Mouse (Mus musculus): ENCODE data around the gene Vwa7. TPM values are rescaled to one million over a fixed set of nuclear protein-coding genes. Genes with fewer than 3 reads are reported as not detected.
"Not testable (repeated sequence)": the region's sequence is repeated elsewhere in the genome, so short reads cannot be mapped to it uniquely, and the experiment has no call there.

Gene Vwa7
- total and polyA plus RNA-seq, 3 experiments, result 0.60 to 3.5 (median 1.5) TPM

- Histone ChIP-seq H3K27me3 (ENCODE audit: insufficient read depth, low read length) (peaks cover 3% of the 10 kb centered on the region; the same call in 1 of the 2 replicates), H3K4me3 (ENCODE audit: low read depth, low read length) (peak overlapping the region; percentile 76), H3K4me1 (ENCODE audit: insufficient read depth, low read depth, low read length) (peaks cover 79% of the 10 kb centered on the region), H3K9me3 (replicated peaks) (peaks cover 29% of the 10 kb centered on the region), H3K36me3 (replicated peaks) (peaks cover 69% of the 10 kb centered on the region)
- ATAC-seq (ENCODE audit: extremely low read depth, insufficient number of reproducible peaks, low FRiP score, poor library complexity, severe bottlenecking) (no peak), DNase-seq (ENCODE audit: low spot score) (no peak)
- TF ChIP-seq POLR2AphosphoS5 (IDR thresholded peaks at IDR 0.05; ENCODE audit: insufficient replicate concordance, low read depth, low read length) (no peak), GATA1 (IDR thresholded peaks at IDR 0.05; ENCODE audit: borderline replicate concordance, low read length) (no peak), TAL1 (conservative IDR thresholded peaks at IDR 0.05; ENCODE audit: low read depth, low read length) (no peak), CTCF (IDR thresholded peaks at IDR 0.05; ENCODE audit: low read depth, low read length) (no peak), GATA2 (IDR thresholded peaks at IDR 0.05; ENCODE audit: borderline replicate concordance, low read depth, low read length) (no peak)
Measured at GRCm38 (mm10) chr17:35001452-35002152, 14.8 kb upstream of the Vwa7 start.

GRCm38 (mm10) chr17:35002153-35002865 is 14.1 kb upstream of the Vwa7 start:
- Histone ChIP-seq H3K9me3 (replicated peaks) (peaks cover 26% of the 10 kb centered on the region), H3K27me3 (ENCODE audit: insufficient read depth, low read length) (peaks cover 3% of the 10 kb centered on the region; the same call in 1 of the 2 replicates), H3K4me3 (ENCODE audit: low read depth, low read length) (peak overlapping the region; percentile 76), H3K4me1 (ENCODE audit: insufficient read depth, low read depth, low read length) (peaks cover 78% of the 10 kb centered on the region), H3K36me3 (replicated peaks) (peaks cover 70% of the 10 kb centered on the region)
- peak; percentile 59 for ATAC-seq (ENCODE audit: extremely low read depth, insufficient number of reproducible peaks, low FRiP score, poor library complexity, severe bottlenecking)
- no peak for TF ChIP-seq CTCF (IDR thresholded peaks at IDR 0.05; ENCODE audit: low read depth, low read length)
- peak; percentile 80; the same call in 1 of the 2 replicates for TF ChIP-seq POLR2AphosphoS5 (IDR thresholded peaks at IDR 0.05; ENCODE audit: insufficient replicate concordance, low read depth, low read length)
- peak; percentile 62 for DNase-seq (ENCODE audit: low spot score)

- ATAC-seq (ENCODE audit: extremely low read depth, insufficient number of reproducible peaks, low FRiP score, poor library complexity, severe bottlenecking) (no peak), DNase-seq (ENCODE audit: low spot score) (no peak)
- Histone ChIP-seq H3K36me3 (replicated peaks) (peaks cover 69% of the 10 kb centered on the region), H3K4me1 (ENCODE audit: insufficient read depth, low read depth, low read length) (peaks cover 80% of the 10 kb centered on the region), H3K27me3 (ENCODE audit: insufficient read depth, low read length) (peaks cover 3% of the 10 kb centered on the region; the same call in 1 of the 2 replicates), H3K9me3 (replicated peaks) (peaks cover 17% of the 10 kb centered on the region), H3K4me3 (ENCODE audit: low read depth, low read length) (peak overlapping the region; percentile 76)
- TF ChIP-seq GATA1 (IDR thresholded peaks at IDR 0.05; ENCODE audit: borderline replicate concordance, low read length) (no peak), CTCF (IDR thresholded peaks at IDR 0.05; ENCODE audit: low read depth, low read length) (no peak)
Measured at GRCm38 (mm10) chr17:35003022-35003838, 13.1 kb upstream of the Vwa7 start.

- 0 out of 2 replicates have a peak, but pooled peaks have one; percentile 15 for ATAC-seq (ENCODE audit: extremely low read depth, insufficient number of reproducible peaks, low FRiP score, poor library complexity, severe bottlenecking)
- Histone ChIP-seq H3K36me3 (replicated peaks) (peaks cover 69% of the 10 kb centered on the region), H3K4me1 (ENCODE audit: insufficient read depth, low read depth, low read length) (peaks cover 78% of the 10 kb centered on the region), H3K27me3 (ENCODE audit: insufficient read depth, low read length) (peaks cover 3% of the 10 kb centered on the region; the same call in 1 of the 2 replicates), H3K4me3 (ENCODE audit: low read depth, low read length) (peak overlapping the region; percentile 72), H3K9me3 (replicated peaks) (peaks cover 7% of the 10 kb centered on the region)
- DNase-seq (ENCODE audit: low spot score), result no peak
- TF ChIP-seq CTCF (IDR thresholded peaks at IDR 0.05; ENCODE audit: low read depth, low read length), result no peak
- peak; percentile 46; the same call in 1 of the 2 replicates for TF ChIP-seq TAL1 (conservative IDR thresholded peaks at IDR 0.05; ENCODE audit: low read depth, low read length)
Measured at GRCm38 (mm10) chr17:35004075-35004717, 12.2 kb upstream of the Vwa7 start.

GRCm38 (mm10) chr17:35005158-35005557 is 11.2 kb upstream of the Vwa7 start:
- H3K36me3 ChIP-seq (replicated peaks), result peaks cover 70% of the 10 kb centered on the region
- TF ChIP-seq POLR2AphosphoS5 (IDR thresholded peaks at IDR 0.05; ENCODE audit: insufficient replicate concordance, low read depth, low read length) (no peak), CTCF (IDR thresholded peaks at IDR 0.05; ENCODE audit: low read depth, low read length) (no peak), GATA2 (IDR thresholded peaks at IDR 0.05; ENCODE audit: borderline replicate concordance, low read depth, low read length) (no peak), TAL1 (conservative IDR thresholded peaks at IDR 0.05; ENCODE audit: low read depth, low read length) (no peak), GATA1 (IDR thresholded peaks at IDR 0.05; ENCODE audit: borderline replicate concordance, low read length) (no peak)
- no peak for ATAC-seq (ENCODE audit: extremely low read depth, insufficient number of reproducible peaks, low FRiP score, poor library complexity, severe bottlenecking)
- no peaks in the 10 kb centered on the region for H3K9me3 ChIP-seq (replicated peaks)
- H3K4me3 ChIP-seq (ENCODE audit: low read depth, low read length), result peak overlapping the region; percentile 72
- no peak for DNase-seq (ENCODE audit: low spot score)
- peaks cover 3% of the 10 kb centered on the region; the same call in 1 of the 2 replicates for H3K27me3 ChIP-seq (ENCODE audit: insufficient read depth, low read length)
- peaks cover 74% of the 10 kb centered on the region for H3K4me1 ChIP-seq (ENCODE audit: insufficient read depth, low read depth, low read length)

- H3K36me3 ChIP-seq (replicated peaks), result peaks cover 77% of the 10 kb centered on the region
- not testable (repeated sequence) for H3K27me3 ChIP-seq (ENCODE audit: insufficient read depth, low read length); ATAC-seq (ENCODE audit: extremely low read depth, insufficient number of reproducible peaks, low FRiP score, poor library complexity, severe bottlenecking); H3K9me3 ChIP-seq (replicated peaks); DNase-seq (ENCODE audit: low spot score)
- peak overlapping the region; percentile 72; the same call in 1 of the 2 replicates for H3K4me3 ChIP-seq (ENCODE audit: low read depth, low read length)
- H3K4me1 ChIP-seq (ENCODE audit: insufficient read depth, low read depth, low read length), result peaks cover 77% of the 10 kb centered on the region
Measured at GRCm38 (mm10) chr17:35005902-35006301, 10.5 kb upstream of the Vwa7 start.
